Mouse (Mus musculus) forebrain, embryonic 15.5 days (tissue): ENCODE results near the gene Ube2l3. TPM values are rescaled to one million over a fixed set of nuclear protein-coding genes. Genes with fewer than 3 reads are reported as not detected.
A peak's percentile ranks its signal among the peaks of the same experiment; 100 is the strongest.

Source experiments
- ATAC-seq: fragments of 200-750 bp; cut with Nextera tagmentation; replicated peaks from 2 replicates; pipeline ENCODE4 v1.8.0; 2017; ENCODE audit warnings: mild to moderate bottlenecking, moderate TSS enrichment, moderate library complexity
- H3K27ac ChIP-seq: fragments of 300-500 bp; sonication (generic); replicated peaks from 2 replicates; pipeline ENCODE4 v1.5.1; 2015; ENCODE audit warnings: mild to moderate bottlenecking, inconsistent platforms
- H3K27me3 ChIP-seq: fragments of 300-500 bp; sonication (generic); 2 replicates; pipeline ENCODE4 v1.6.1; 2015; ENCODE audit warnings: inconsistent platforms
- H3K36me3 ChIP-seq: fragments of 300-500 bp; sonication (generic); 2 replicates; pipeline ENCODE4 v1.6.1; 2015; ENCODE audit warnings: mild to moderate bottlenecking, inconsistent platforms
- H3K4me1 ChIP-seq: fragments of 300-500 bp; sonication (generic); 2 replicates; pipeline ENCODE4 v1.6.1; 2015; ENCODE audit warnings: inconsistent platforms
- H3K4me2 ChIP-seq: fragments of 300-500 bp; sonication (generic); replicated peaks from 2 replicates; pipeline ENCODE4 v1.6.1; 2015; ENCODE audit warnings: mild to moderate bottlenecking, inconsistent platforms
- H3K4me3 ChIP-seq: fragments of 300-500 bp; sonication (generic); 2 replicates; pipeline ENCODE4 v1.5.1; 2015; ENCODE audit warnings: mild to moderate bottlenecking, inconsistent platforms
- H3K9ac ChIP-seq: fragments of 300-500 bp; sonication (generic); replicated peaks from 2 replicates; pipeline ENCODE4 v1.6.1; 2015; ENCODE audit warnings: mild to moderate bottlenecking, inconsistent platforms
- H3K9me3 ChIP-seq: fragments of 300-500 bp; sonication (generic); 2 replicates; pipeline ENCODE4 v1.6.1; 2016; ENCODE audit warnings: inconsistent platforms
- WGBS: fragments of 180-500 bp; shearing (Covaris S2); methylation state at CpG from one replicate; pipeline ENCODE4 v1.1.7; 2015; ENCODE audit warnings: mixed read lengths; 5-methylcytosine and 5-hydroxymethylcytosine counted together
- polyA plus RNA-seq: library from polyadenylated mRNA; unstranded; fragments of >200 nt; fragmentation: Nextera tagmentation; extraction: Ambion mirVana; gene quantifications from 2 replicates; pipeline ENCODE4 v1.2.1, GENCODE M21; 2015

The Ube2l3 gene
- polyA plus RNA-seq, 1 experiment from 2014 or later: 307 TPM

GRCm38 (mm10) chr16:17132089-17132905 lies 70.2 kb downstream of the Ube2l3 start, which contains the start of gene Sdf2l1:
Sdf2l1 (minus strand) TSS chr16:17132383.
- ATAC-seq: peak; percentile 99
- Histone ChIP-seq H3K9me3 (no peaks in the 10 kb centered on the region), H3K4me3 (peak within 1 kb of the TSS; percentile 59), H3K27ac (peak within 1 kb of the TSS; percentile 72), H3K4me1 (peaks cover 16% of the 10 kb centered on the region), H3K36me3 (no peaks in the 10 kb centered on the region), H3K4me2 (peak within 1 kb of the TSS; percentile 91), H3K9ac (peak within 1 kb of the TSS; percentile 53), H3K27me3 (no peaks in the 10 kb centered on the region)
- WGBS: under 1% methylated on average over 47 of the region's 47 CpGs

DNA sequence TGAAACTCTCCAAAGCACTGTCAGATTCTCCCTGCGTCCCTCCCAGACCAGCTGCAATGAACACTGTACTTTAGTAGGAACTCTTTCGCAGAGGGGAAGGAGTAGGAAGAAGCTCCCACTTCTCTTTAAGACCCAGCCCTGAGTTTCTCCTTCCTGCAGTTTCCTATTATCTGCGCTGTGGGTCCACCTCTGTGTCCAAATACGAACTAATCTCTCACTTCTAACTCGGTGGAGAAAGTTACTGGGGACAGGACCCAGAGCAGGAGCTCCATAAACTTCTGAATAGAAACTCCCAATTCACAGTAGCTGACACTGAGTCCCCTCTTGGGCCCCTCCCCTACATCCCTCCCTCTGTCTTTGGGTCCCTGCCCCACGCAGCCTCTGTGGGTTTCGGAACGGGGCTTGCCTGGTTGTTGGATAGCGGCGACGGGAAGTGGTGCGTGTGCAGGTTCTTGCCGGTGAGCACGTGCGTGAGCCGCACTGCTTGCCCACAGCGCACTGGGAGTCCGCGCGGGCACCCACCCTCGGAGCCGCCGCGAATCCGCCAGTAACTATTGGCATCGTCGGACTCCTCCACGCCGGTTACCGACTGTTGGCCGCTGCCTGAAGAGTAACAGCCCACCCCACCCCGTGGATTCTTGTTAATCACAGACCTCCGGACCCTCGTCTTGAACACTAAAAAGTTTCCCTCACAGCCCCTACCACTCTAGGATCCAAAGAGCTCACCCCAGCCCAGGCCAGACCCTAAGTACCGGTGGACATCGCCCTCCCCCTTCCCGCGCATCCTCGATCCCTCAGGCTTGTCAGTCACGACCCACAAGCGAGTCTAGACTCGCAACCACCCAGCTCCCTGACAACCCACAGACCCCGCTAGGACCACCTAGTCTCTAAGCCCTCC lies 71.0 kb downstream of the Ube2l3 start:
- no peak for ATAC-seq
- H3K9ac ChIP-seq: peak overlapping the region; percentile 53
- no peaks in the 10 kb centered on the region for H3K27me3 ChIP-seq
- peak overlapping the region; percentile 72 for H3K27ac ChIP-seq
- H3K4me3 ChIP-seq: peak overlapping the region; percentile 59
- H3K36me3 ChIP-seq: no peaks in the 10 kb centered on the region
- H3K4me2 ChIP-seq: peak overlapping the region; percentile 91
- 3% methylated on average over 43 of the region's 43 CpGs for WGBS
- peaks cover 16% of the 10 kb centered on the region for H3K4me1 ChIP-seq
- no peaks in the 10 kb centered on the region for H3K9me3 ChIP-seq

GRCm38 (mm10) chr16:17127292-17127691 lies 75.2 kb downstream of the Ube2l3 start:
- peaks cover 37% of the 10 kb centered on the region for H3K4me1 ChIP-seq
- no peak overlapping the region for H3K4me2 ChIP-seq
- no peak for ATAC-seq
- H3K27me3 ChIP-seq: no peaks in the 10 kb centered on the region
- no peak overlapping the region for H3K27ac ChIP-seq
- WGBS: 94% methylated on average over 1 of the region's 1 CpGs
- H3K4me3 ChIP-seq: no peak overlapping the region
- no peaks in the 10 kb centered on the region for H3K36me3 ChIP-seq
- no peaks in the 10 kb centered on the region for H3K9me3 ChIP-seq
- H3K9ac ChIP-seq: no peak overlapping the region

DNA sequence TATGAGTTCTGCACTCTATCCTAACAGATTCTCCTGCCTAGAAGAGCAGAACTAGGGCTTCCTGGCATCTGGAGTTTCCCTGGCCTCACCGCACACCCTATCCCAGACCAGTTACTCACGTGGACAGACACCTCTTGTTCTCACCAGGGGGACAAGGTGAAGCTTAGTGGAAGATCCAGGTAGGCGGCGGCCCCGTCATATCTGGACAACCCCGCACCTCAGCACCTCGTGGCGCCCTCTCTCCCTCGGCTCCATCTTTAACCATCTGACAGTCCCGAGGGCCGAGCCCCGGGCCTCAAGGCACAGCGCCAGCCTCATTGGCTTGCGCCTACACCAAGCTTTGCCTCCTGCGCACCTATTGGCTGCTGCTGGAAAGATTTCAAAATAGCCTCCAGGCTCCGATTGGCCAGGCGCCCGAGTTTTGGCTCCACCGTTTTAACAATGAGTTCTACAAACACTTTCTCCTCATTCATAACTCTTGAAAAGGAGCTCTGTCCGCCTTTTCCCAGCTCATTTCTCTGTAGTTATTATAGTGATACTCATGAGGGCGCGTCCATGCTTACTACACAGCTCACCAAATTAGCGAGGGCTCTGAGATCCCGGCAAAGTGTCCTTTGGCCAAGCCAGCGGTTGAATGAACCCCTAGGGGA lies 77.5 kb downstream of the Ube2l3 start, which contains the start of gene 2610318N02Rik:
TSS of gene 2610318N02Rik (minus strand) at position 297 of the 650 bp plus-strand sequence.
- H3K4me3 ChIP-seq: peak within 1 kb of the TSS; percentile 46
- H3K9me3 ChIP-seq: no peaks in the 10 kb centered on the region
- no peaks in the 10 kb centered on the region for H3K36me3 ChIP-seq
- peak within 1 kb of the TSS; percentile 32 for H3K27ac ChIP-seq
- WGBS: under 1% methylated on average over 25 of the region's 25 CpGs
- H3K4me2 ChIP-seq: peak within 1 kb of the TSS; percentile 66
- H3K27me3 ChIP-seq: no peaks in the 10 kb centered on the region
- peak; percentile 90 for ATAC-seq
- H3K9ac ChIP-seq: peak within 1 kb of the TSS; percentile 43
- H3K4me1 ChIP-seq: peaks cover 44% of the 10 kb centered on the region

DNA sequence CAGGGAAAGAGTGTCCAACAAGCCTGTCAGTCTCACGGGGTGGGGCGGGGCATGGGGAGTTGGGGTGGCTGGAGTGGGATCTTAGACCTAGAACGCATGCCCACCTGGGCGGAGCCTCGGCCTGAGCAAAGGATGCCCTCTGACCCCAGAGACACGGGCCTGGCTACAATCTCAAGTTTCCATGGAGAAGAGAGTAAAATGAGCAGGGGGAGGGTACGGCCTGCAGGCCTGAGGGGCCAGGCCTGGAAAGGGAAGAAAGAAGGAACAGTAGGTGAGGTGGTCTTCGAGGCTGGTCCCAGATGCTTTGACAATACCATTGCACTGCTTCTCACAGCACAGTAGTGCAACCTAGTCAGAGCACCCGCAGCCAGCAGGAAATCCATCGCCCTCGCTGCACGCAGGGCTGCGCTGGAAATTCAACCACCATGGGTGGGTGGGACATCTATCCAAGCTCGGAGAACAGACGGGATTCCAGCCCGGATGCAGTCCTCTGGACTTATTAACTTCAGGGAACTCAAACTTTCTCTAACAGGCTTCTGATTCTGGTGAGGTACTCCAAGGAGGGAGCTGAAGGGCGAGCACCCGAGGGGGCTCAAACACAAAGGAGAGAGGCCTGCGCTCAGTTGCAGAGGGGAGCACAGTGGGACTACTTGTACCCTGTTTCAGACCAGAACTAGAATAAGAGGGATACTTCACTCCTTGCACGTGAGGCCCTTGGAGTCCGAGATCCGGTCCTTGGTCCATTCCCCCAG lies 78.2 kb downstream of the Ube2l3 start:
- ATAC-seq: peak; percentile 5; the same call in 1 of the 2 replicates
- Histone ChIP-seq H3K27ac (peak overlapping the region; percentile 32), H3K4me1 (peaks cover 44% of the 10 kb centered on the region), H3K4me2 (peak overlapping the region; percentile 66), H3K4me3 (peak overlapping the region; percentile 46), H3K27me3 (no peaks in the 10 kb centered on the region), H3K9ac (peak overlapping the region; percentile 43), H3K36me3 (no peaks in the 10 kb centered on the region), H3K9me3 (no peaks in the 10 kb centered on the region)
- WGBS: 3% methylated on average over 22 of the region's 22 CpGs

- Histone ChIP-seq H3K27ac (no peak overlapping the region; the same call in 1 of the 2 replicates), H3K4me1 (peaks cover 44% of the 10 kb centered on the region), H3K27me3 (no peaks in the 10 kb centered on the region), H3K4me3 (peak overlapping the region; percentile 35), H3K4me2 (peak overlapping the region; percentile 40), H3K36me3 (no peaks in the 10 kb centered on the region), H3K9me3 (no peaks in the 10 kb centered on the region), H3K9ac (peak overlapping the region; percentile 34)
- WGBS: 28% methylated on average over 14 of the region's 14 CpGs
- peak; percentile 63 for ATAC-seq
These were observed 80.9 kb downstream of the Ube2l3 start for GRCm38 (mm10) chr16:17121569-17121968.

GRCm38 (mm10) chr16:17117309-17117799 lies 85.1 kb downstream of the Ube2l3 start:
- Histone ChIP-seq H3K4me3 (no peak overlapping the region), H3K9me3 (no peaks in the 10 kb centered on the region), H3K4me1 (peaks cover 17% of the 10 kb centered on the region), H3K9ac (no peak overlapping the region), H3K4me2 (no peak overlapping the region), H3K27me3 (no peaks in the 10 kb centered on the region), H3K36me3 (peaks cover 8% of the 10 kb centered on the region; the same call in 1 of the 2 replicates), H3K27ac (no peak overlapping the region)
- ATAC-seq: no peak
- 87% methylated on average over 5 of the region's 5 CpGs for WGBS

GRCm38 (mm10) chr16:17110771-17111743 lies 91.4 kb downstream of the Ube2l3 start, which contains the start of gene Ppil2:
Ppil2 (minus strand) TSS chr16:17111257.
- Histone ChIP-seq H3K9ac (peak within 1 kb of the TSS; percentile 63), H3K9me3 (no peaks in the 10 kb centered on the region), H3K4me2 (peak within 1 kb of the TSS; percentile 62), H3K4me1 (peaks cover 18% of the 10 kb centered on the region), H3K27ac (peak within 1 kb of the TSS; percentile 67), H3K36me3 (peaks cover 21% of the 10 kb centered on the region), H3K27me3 (no peaks in the 10 kb centered on the region), H3K4me3 (peak within 1 kb of the TSS; percentile 79)
- WGBS: 9% methylated on average over 38 of the region's 38 CpGs
- peak; percentile 83 for ATAC-seq

- H3K4me2 ChIP-seq: no peak overlapping the region
- peaks cover 46% of the 10 kb centered on the region for H3K36me3 ChIP-seq
- 79% methylated on average over 4 of the region's 4 CpGs for WGBS
- H3K9me3 ChIP-seq: no peaks in the 10 kb centered on the region
- H3K4me3 ChIP-seq: no peak overlapping the region
- H3K4me1 ChIP-seq: peaks cover 23% of the 10 kb centered on the region
- H3K27me3 ChIP-seq: no peaks in the 10 kb centered on the region
- no peak for ATAC-seq
- H3K9ac ChIP-seq: no peak overlapping the region
- no peak overlapping the region for H3K27ac ChIP-seq
These were observed 97.8 kb downstream of the Ube2l3 start for GRCm38 (mm10) chr16:17104600-17104999.

DNA sequence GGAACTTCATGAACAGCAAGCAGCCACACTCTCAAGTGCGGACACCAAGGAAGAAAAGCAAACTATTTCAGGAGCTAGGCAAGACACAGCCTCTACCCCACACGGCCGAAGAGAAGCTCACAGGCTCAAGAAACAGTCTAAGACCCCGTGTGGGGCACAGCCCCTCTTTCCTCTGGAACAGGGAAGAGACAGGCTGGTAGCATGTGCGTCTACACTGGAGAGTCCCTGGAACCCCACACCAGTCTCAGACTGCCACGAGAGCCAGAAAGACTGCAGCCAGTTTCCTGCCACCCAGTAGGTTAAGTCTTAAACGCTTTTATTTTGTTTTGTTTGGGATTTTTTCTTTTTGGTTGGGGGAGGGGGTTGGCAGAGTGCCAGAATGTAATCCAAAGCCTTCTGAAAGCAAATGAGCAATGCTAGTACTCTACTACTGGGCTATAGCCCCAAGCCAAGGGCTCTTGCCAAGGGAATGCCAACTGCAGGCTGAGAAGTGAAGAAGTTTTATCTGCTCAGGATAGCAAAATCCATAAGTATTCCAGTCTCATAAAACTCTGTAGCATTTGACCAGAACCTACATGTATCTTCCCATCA lies 99.7 kb downstream of the Ube2l3 start:
- peak; percentile 55; the same call in 1 of the 2 replicates for ATAC-seq
- 44% methylated on average over 7 of the region's 7 CpGs for WGBS
- Histone ChIP-seq H3K36me3 (peaks cover 56% of the 10 kb centered on the region), H3K27me3 (no peaks in the 10 kb centered on the region), H3K27ac (no peak overlapping the region), H3K4me1 (peaks cover 15% of the 10 kb centered on the region), H3K9ac (no peak overlapping the region), H3K9me3 (no peaks in the 10 kb centered on the region), H3K4me3 (no peak overlapping the region), H3K4me2 (no peak overlapping the region)
